Mouse (Mus musculus): ENCODE measurements around the gene Sptlc2. TPM values are rescaled to one million over a fixed set of nuclear protein-coding genes. Genes with fewer than 3 reads are reported as not detected.
"Not testable (repeated sequence)": the region's sequence is repeated elsewhere in the genome, so short reads cannot be mapped to it uniquely, and the experiment has no call there.

Gene Sptlc2
- total RNA-seq, 2 experiments from 2014 or later = 39.4 to 43.5 TPM

GRCm38 (mm10) chr12:87289100-87289499 is 99.1 kb downstream of the Sptlc2 start:
- no peak for DNase-seq
- intact Hi-C loops (cut with DNase I) = no loop called here

- DNase-seq = no peak
- intact Hi-C loops (cut with DNase I) = no loop called here
These were observed 103.4 kb downstream of the Sptlc2 start for GRCm38 (mm10) chr12:87284726-87285125.

GRCm38 (mm10) chr12:87284268-87284667 is 103.9 kb downstream of the Sptlc2 start:
- no peak for DNase-seq

GRCm38 (mm10) chr12:87283706-87284105 is 104.4 kb downstream of the Sptlc2 start:
- DNase-seq = no peak
- intact Hi-C loops (cut with DNase I) = no loop called here

More at GRCm38 (mm10) chr12:87284268-87284667, 103.9 kb downstream of the Sptlc2 start:
- intact Hi-C loops (cut with DNase I) = no loop called here

- DNase-seq = no peak
- intact Hi-C loops (cut with DNase I) = no loop called here
These were observed 105.4 kb downstream of the Sptlc2 start for GRCm38 (mm10) chr12:87282743-87283142.

GRCm38 (mm10) chr12:87281766-87282165 is 106.4 kb downstream of the Sptlc2 start:
- intact Hi-C loops (cut with DNase I) = no loop called here
- DNase-seq = no peak

- intact Hi-C loops (cut with DNase I) = no loop called here
- DNase-seq = no peak
These were observed 108.3 kb downstream of the Sptlc2 start for GRCm38 (mm10) chr12:87279879-87280278.

GRCm38 (mm10) chr12:87279350-87279749 is 108.8 kb downstream of the Sptlc2 start:
- no peak for DNase-seq
- intact Hi-C loops (cut with DNase I) = no loop called here

- DNase-seq = peak; percentile 9 to 37
- intact Hi-C loops (cut with DNase I) = no loop called here
These were observed 109.9 kb downstream of the Sptlc2 start for GRCm38 (mm10) chr12:87278118-87278730.

- DNase-seq; intact Hi-C loops (cut with DNase I): not testable (repeated sequence)
These were observed 110.9 kb downstream of the Sptlc2 start for GRCm38 (mm10) chr12:87277251-87277650.

GRCm38 (mm10) chr12:87274853-87275831 is 113.0 kb downstream of the Sptlc2 start:
- intact Hi-C loops (cut with DNase I) = no loop called here
- no peak for DNase-seq

GRCm38 (mm10) chr12:87267682-87268081 is 120.5 kb downstream of the Sptlc2 start:
- DNase-seq = peak in 1 of 2 experiments; percentile 57
- intact Hi-C loops (cut with DNase I) = loop anchor here (5.0 kb wide), 3 partner anchors 65 to 150 kb away; partner anchors contain the start of genes Gstz1 and Pomt2

- intact Hi-C loops (cut with DNase I) = loop anchor here (5.0 kb wide), 3 partner anchors 65 to 150 kb away; partner anchors contain the start of genes Gstz1 and Pomt2
- no peak for DNase-seq
These were observed 121.1 kb downstream of the Sptlc2 start for GRCm38 (mm10) chr12:87266827-87267603.

GRCm38 (mm10) chr12:87266108-87266826 is 121.9 kb downstream of the Sptlc2 start, which contains the start of the genes Vipas39 and Ahsa1:
TSS of gene Vipas39 (minus strand) at chr12:87266256.
TSS of gene Ahsa1 (plus strand) at chr12:87266479.
- intact Hi-C loops (cut with DNase I) = loop anchor here (5.0 kb wide), 3 partner anchors 66 to 151 kb away; partner anchors contain the start of genes Gstz1 and Pomt2
- peak; percentile 78 to 83 for DNase-seq

GRCm38 (mm10) chr12:87265444-87265843 is 122.7 kb downstream of the Sptlc2 start:
- intact Hi-C loops (cut with DNase I) = loop anchor here (5.0 kb wide), 3 partner anchors 67 to 152 kb away; partner anchors contain the start of genes Gstz1 and Pomt2
- DNase-seq = no peak

- no peak for DNase-seq
- intact Hi-C loops (cut with DNase I) = no loop called here
These were observed 127.6 kb downstream of the Sptlc2 start for GRCm38 (mm10) chr12:87260562-87260961.

GRCm38 (mm10) chr12:87256629-87257028 is 131.5 kb downstream of the Sptlc2 start:
- DNase-seq = no peak
- intact Hi-C loops (cut with DNase I) = no loop called here

Measured in heart, postnatal 14 days (tissue).